Mouse (Mus musculus) embryonic facial prominence, embryonic 13.5 days (tissue): Measurements from ENCODE around the gene Rtn4rl1. TPM values are rescaled to one million over a fixed set of nuclear protein-coding genes. Genes with fewer than 3 reads are reported as not detected.
"Not testable (repeated sequence)": the region's sequence is repeated elsewhere in the genome, so short reads cannot be mapped to it uniquely, and the experiment has no call there.

Source experiments
- ATAC-seq: fragments of 200-750 bp; cut with Nextera tagmentation; 2 replicates; pipeline ENCODE4 v1.8.0; 2017; ENCODE audit warnings: low read depth; ENCODE audit not compliant: insufficient number of reproducible peaks, insufficient read depth, low FRiP score, low TSS enrichment
- H3K27ac ChIP-seq: fragments of 300-500 bp; sonication (generic); 2 replicates; pipeline ENCODE4 v1.5.1; 2015; ENCODE audit warnings: moderate library complexity, mild to moderate bottlenecking, inconsistent platforms
- H3K27me3 ChIP-seq: fragments of 300-500 bp; sonication (generic); 2 replicates; pipeline ENCODE4 v1.6.1; 2015; ENCODE audit warnings: mild to moderate bottlenecking, inconsistent platforms
- H3K36me3 ChIP-seq: fragments of 300-500 bp; sonication (generic); 2 replicates; pipeline ENCODE4 v1.6.1; 2015; ENCODE audit warnings: mild to moderate bottlenecking, inconsistent platforms
- H3K4me1 ChIP-seq: fragments of 300-500 bp; sonication (generic); 2 replicates; pipeline ENCODE4 v1.6.1; 2015; ENCODE audit warnings: inconsistent platforms
- H3K4me2 ChIP-seq: fragments of 300-500 bp; sonication (generic); 2 replicates; pipeline ENCODE4 v1.6.1; 2015; ENCODE audit warnings: moderate library complexity, mild to moderate bottlenecking, inconsistent platforms
- H3K4me3 ChIP-seq: fragments of 300-500 bp; sonication (generic); 2 replicates; pipeline ENCODE4 v1.5.1; 2015; ENCODE audit warnings: mild to moderate bottlenecking, inconsistent platforms
- H3K9ac ChIP-seq: fragments of 300-500 bp; sonication (generic); 2 replicates; pipeline ENCODE4 v1.6.1; 2015; ENCODE audit warnings: mild to moderate bottlenecking, inconsistent platforms
- H3K9me3 ChIP-seq: fragments of 300-500 bp; sonication (generic); 2 replicates; pipeline ENCODE4 v1.6.1; 2016; ENCODE audit warnings: inconsistent platforms
- WGBS: fragments of 180-500 bp; shearing (Covaris S2); methylation state at CpG from one replicate; pipeline ENCODE4 v1.1.7; 2015; ENCODE audit warnings: mixed read lengths; 5-methylcytosine and 5-hydroxymethylcytosine counted together
- polyA plus RNA-seq: library from polyadenylated mRNA; unstranded; fragments of >200 nt; fragmentation: Nextera tagmentation; extraction: Ambion mirVana; gene quantifications from 2 replicates; pipeline ENCODE4 v1.2.1, GENCODE M21; 2015

Gene Rtn4rl1
- polyA plus RNA-seq, 1 experiment from 2014 or later = 7.1 TPM

GRCm38 (mm10) chr11:75173095-75173798 is 20.3 kb upstream of the Rtn4rl1 start:
- Histone ChIP-seq H3K4me2 (peak overlapping the region; percentile 89), H3K27ac (no peak overlapping the region), H3K4me1 (peaks cover 64% of the 10 kb centered on the region), H3K36me3 (peaks cover 9% of the 10 kb centered on the region), H3K4me3 (peak overlapping the region; percentile 59), H3K9me3 (no peaks in the 10 kb centered on the region), H3K27me3 (peaks cover 58% of the 10 kb centered on the region), H3K9ac (0 out of 2 replicates have a peak overlapping the region, but pooled peaks have one; percentile 46)
- peak; percentile 49; the same call in 1 of the 2 replicates for ATAC-seq
- WGBS = under 1% methylated on average over 71 of the region's 71 CpGs

GRCm38 (mm10) chr11:75173799-75174165 is 19.8 kb upstream of the Rtn4rl1 start:
- Histone ChIP-seq H3K9ac (0 out of 2 replicates have a peak overlapping the region, but pooled peaks have one; percentile 46), H3K36me3 (peaks cover 9% of the 10 kb centered on the region), H3K4me1 (peaks cover 59% of the 10 kb centered on the region), H3K27me3 (peaks cover 53% of the 10 kb centered on the region), H3K9me3 (no peaks in the 10 kb centered on the region), H3K4me3 (peak overlapping the region; percentile 59), H3K27ac (no peak overlapping the region), H3K4me2 (peak overlapping the region; percentile 89)
- 6% methylated on average over 15 of the region's 15 CpGs for WGBS
- no peak for ATAC-seq

- H3K9ac ChIP-seq, H3K27ac ChIP-seq, ATAC-seq, H3K9me3 ChIP-seq, H3K4me3 ChIP-seq, H3K36me3 ChIP-seq, H3K4me2 ChIP-seq: not testable (repeated sequence)
- peaks cover 53% of the 10 kb centered on the region for H3K4me1 ChIP-seq
- H3K27me3 ChIP-seq = peaks cover 45% of the 10 kb centered on the region
- 63% methylated on average over 6 of the region's 6 CpGs for WGBS
Measured at GRCm38 (mm10) chr11:75174574-75174973, 19.0 kb upstream of the Rtn4rl1 start.

- 50% methylated on average over 12 of the region's 12 CpGs for WGBS
- H3K4me2 ChIP-seq = peak overlapping the region; percentile 94
- ATAC-seq = no peak
- H3K9ac ChIP-seq = peak overlapping the region; percentile 86
- H3K9me3 ChIP-seq = no peaks in the 10 kb centered on the region
- H3K4me1 ChIP-seq = peaks cover 27% of the 10 kb centered on the region
- peak overlapping the region; percentile 84 for H3K4me3 ChIP-seq
- H3K27ac ChIP-seq = peak overlapping the region; percentile 79
- H3K36me3 ChIP-seq = peaks cover 37% of the 10 kb centered on the region
- H3K27me3 ChIP-seq = peaks cover 11% of the 10 kb centered on the region
Measured at GRCm38 (mm10) chr11:75178011-75178410, 15.6 kb upstream of the Rtn4rl1 start.

GRCm38 (mm10) chr11:75178672-75179208 is 14.8 kb upstream of the Rtn4rl1 start, which contains the start of gene Ovca2:
TSS of gene Ovca2 (minus strand) at chr11:75178835.
- ATAC-seq = peak; percentile 89
- peaks cover 44% of the 10 kb centered on the region for H3K36me3 ChIP-seq
- H3K4me2 ChIP-seq = peak within 1 kb of the TSS; percentile 94
- H3K27me3 ChIP-seq = peaks cover 3% of the 10 kb centered on the region; the same call in 1 of the 2 replicates
- H3K27ac ChIP-seq = peak within 1 kb of the TSS; percentile 79
- peak within 1 kb of the TSS; percentile 84 for H3K4me3 ChIP-seq
- peaks cover 21% of the 10 kb centered on the region for H3K4me1 ChIP-seq
- H3K9ac ChIP-seq = peak within 1 kb of the TSS; percentile 86
- under 1% methylated on average over 33 of the region's 33 CpGs for WGBS
- no peaks in the 10 kb centered on the region for H3K9me3 ChIP-seq

- H3K9me3 ChIP-seq = no peaks in the 10 kb centered on the region
- H3K4me1 ChIP-seq = peaks cover 13% of the 10 kb centered on the region; the same call in 1 of the 2 replicates
- WGBS = 74% methylated on average over 2 of the region's 2 CpGs
- no peak overlapping the region for H3K4me2 ChIP-seq
- H3K27ac ChIP-seq = no peak overlapping the region
- peaks cover 48% of the 10 kb centered on the region for H3K36me3 ChIP-seq
- no peak overlapping the region for H3K4me3 ChIP-seq
- H3K9ac ChIP-seq = no peak overlapping the region
- no peak for ATAC-seq
- H3K27me3 ChIP-seq = no peaks in the 10 kb centered on the region
Measured at GRCm38 (mm10) chr11:75183917-75184570, 9.5 kb upstream of the Rtn4rl1 start.

GRCm38 (mm10) chr11:75184573-75184972 is 9.0 kb upstream of the Rtn4rl1 start:
- H3K4me3 ChIP-seq = no peak overlapping the region
- peaks cover 48% of the 10 kb centered on the region for H3K36me3 ChIP-seq
- no peaks in the 10 kb centered on the region for H3K27me3 ChIP-seq
- no peak overlapping the region for H3K27ac ChIP-seq
- no peak for ATAC-seq
- no peak overlapping the region for H3K4me2 ChIP-seq
- peaks cover 16% of the 10 kb centered on the region for H3K4me1 ChIP-seq
- no peak overlapping the region for H3K9ac ChIP-seq
- no peaks in the 10 kb centered on the region for H3K9me3 ChIP-seq
- WGBS = 90% methylated on average over 5 of the region's 5 CpGs

- Histone ChIP-seq H3K4me2 (no peak overlapping the region), H3K4me1 (peaks cover 17% of the 10 kb centered on the region), H3K9me3 (no peaks in the 10 kb centered on the region), H3K4me3 (no peak overlapping the region), H3K27ac (no peak overlapping the region), H3K36me3 (peaks cover 48% of the 10 kb centered on the region), H3K9ac (0 out of 2 replicates have a peak overlapping the region, but pooled peaks have one; percentile 17), H3K27me3 (no peaks in the 10 kb centered on the region)
- WGBS = 58% methylated on average over 2 of the region's 2 CpGs
- ATAC-seq = no peak
Measured at GRCm38 (mm10) chr11:75184986-75185385, 8.6 kb upstream of the Rtn4rl1 start.

- peaks cover 51% of the 10 kb centered on the region for H3K4me1 ChIP-seq
- H3K27ac ChIP-seq = peak overlapping the region; percentile 39; the same call in 1 of the 2 replicates
- peak overlapping the region; percentile 85 for H3K4me2 ChIP-seq
- no peaks in the 10 kb centered on the region for H3K9me3 ChIP-seq
- H3K27me3 ChIP-seq = peaks cover 39% of the 10 kb centered on the region
- 1% methylated on average over 22 of the region's 22 CpGs for WGBS
- H3K4me3 ChIP-seq = peak overlapping the region; percentile 85
- peak; percentile 10; the same call in 1 of the 2 replicates for ATAC-seq
- H3K9ac ChIP-seq = peak overlapping the region; percentile 77
- peaks cover 5% of the 10 kb centered on the region; the same call in 1 of the 2 replicates for H3K36me3 ChIP-seq
Measured at GRCm38 (mm10) chr11:75189713-75190370, 3.7 kb upstream of the Rtn4rl1 start.

GRCm38 (mm10) chr11:75190371-75190724 is 3.2 kb upstream of the Rtn4rl1 start:
- Histone ChIP-seq H3K9ac (peak overlapping the region; percentile 77), H3K27ac (peak overlapping the region; percentile 39; the same call in 1 of the 2 replicates), H3K4me1 (peaks cover 54% of the 10 kb centered on the region), H3K4me2 (peak overlapping the region; percentile 85), H3K4me3 (peak overlapping the region; percentile 85), H3K27me3 (peaks cover 44% of the 10 kb centered on the region), H3K36me3 (peaks cover 5% of the 10 kb centered on the region; the same call in 1 of the 2 replicates), H3K9me3 (no peaks in the 10 kb centered on the region)
- peak; percentile 73 for ATAC-seq
- 0% methylated on average over 24 of the region's 24 CpGs for WGBS

GRCm38 (mm10) chr11:75190905-75191441 is 2.6 kb upstream of the Rtn4rl1 start, which contains the start of gene Dph1:
TSS of gene Dph1 (minus strand) at chr11:75191241.
- H3K4me1 ChIP-seq = peaks cover 57% of the 10 kb centered on the region
- WGBS = 40% methylated on average over 5 of the region's 5 CpGs
- peak within 1 kb of the TSS; percentile 85 for H3K4me2 ChIP-seq
- H3K9ac ChIP-seq = peak within 1 kb of the TSS; percentile 77
- peak within 1 kb of the TSS; percentile 39; the same call in 1 of the 2 replicates for H3K27ac ChIP-seq
- H3K36me3 ChIP-seq = no peaks in the 10 kb centered on the region
- no peak for ATAC-seq
- peaks cover 50% of the 10 kb centered on the region for H3K27me3 ChIP-seq
- peak within 1 kb of the TSS; percentile 85 for H3K4me3 ChIP-seq
- H3K9me3 ChIP-seq = no peaks in the 10 kb centered on the region
